Comparison of ENCODE assay signal across 18 mouse cellular contexts in genomic region chr10:3949306-3949705, GRCm38 (mm10).
"Had no signal": no experiment of that assay in that cellular context is flagged by ENCODE, and none has a peak within 500 bp of the region (broad histone marks: within the 10 kb centered on the region; RNA-seq: fewer than 3 reads in every experiment).

No protein-coding gene starts in this region.

- ATAC-seq: forebrain, embryonic 13.5 days; forebrain, embryonic 14.5 days; forebrain, embryonic 15.5 days; forebrain, embryonic 16.5 days; forebrain, postnatal 0 days had no signal

- DNase-seq: cerebellum, adult 9-11 months; cerebellum, postnatal 10 days; cerebellum, postnatal 14 days; cerebellum, postnatal 25 days; cerebellum, postnatal 36 days; embryo, embryonic 11 days; forebrain, postnatal 0 days; gastrocnemius, adult 2 months; gastrocnemius, postnatal 10 days; gastrocnemius, postnatal 14 days; gastrocnemius, postnatal 25 days; gastrocnemius, postnatal 36 days; heart, adult 18-20 months; heart, adult 2 months had no signal
